Mouse (Mus musculus) cerebellum, postnatal 10 days (tissue): Measurements from ENCODE around the gene Yae1d1.
"Not testable (repeated sequence)": the region's sequence is repeated elsewhere in the genome, so short reads cannot be mapped to it uniquely, and the experiment has no call there.

Source experiments
- DNase-seq, 2 experiments: peaks; one replicate each; pipeline ENCODE4 v3.0.0; 2021; ENCODE audit warnings: mixed read lengths in 2 of 2

Gene Yae1d1

DNA sequence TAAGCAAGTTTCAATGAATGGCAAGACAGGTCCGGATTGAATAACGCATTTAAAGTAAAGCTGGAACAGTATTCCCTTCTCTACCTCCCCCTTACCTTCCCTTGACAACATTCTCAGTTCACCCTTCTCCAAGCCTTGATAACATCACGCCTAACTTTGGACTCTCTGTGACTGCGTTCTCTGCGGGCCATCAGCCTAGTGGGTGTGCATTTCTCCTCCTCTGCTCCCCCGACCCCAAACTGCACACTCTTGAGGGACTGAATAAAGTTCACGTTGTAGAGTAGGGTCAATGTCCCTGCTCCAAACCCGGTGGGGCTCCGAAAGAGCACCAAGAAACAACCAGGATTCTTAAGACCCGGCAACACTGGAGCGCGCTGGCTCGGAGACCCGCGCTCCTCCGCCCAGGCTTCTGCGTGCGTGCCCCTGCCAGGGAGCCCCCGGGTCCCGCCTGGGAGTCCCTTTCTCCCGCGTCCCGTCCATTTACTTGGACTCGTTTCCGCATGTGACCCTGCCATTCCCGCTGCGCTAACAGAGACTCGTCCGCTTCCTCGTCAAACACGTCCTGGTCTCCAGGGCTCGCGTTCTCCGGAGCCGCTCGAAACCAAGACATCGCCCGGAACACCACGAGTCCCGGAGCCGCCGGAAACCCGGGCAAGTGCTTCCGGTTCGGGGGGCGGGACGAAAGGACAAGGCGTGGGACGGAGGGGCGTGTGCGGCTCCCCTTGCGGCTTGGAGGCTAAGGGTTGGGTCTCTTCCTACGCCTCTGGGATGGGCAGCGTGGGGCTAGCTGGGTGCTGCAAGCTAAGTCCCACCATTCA is at the start of gene Yae1d1:
Gene Yae1d1, minus strand, starts transcription at position 653 of the 818 bp plus-strand sequence.
- peak; percentile 98 to 99 for DNase-seq

GRCm38 (mm10) chr13:18038814-18039213 is 45.7 kb upstream of the Yae1d1 start:
- DNase-seq, result no peak

- DNase-seq, result no peak
Measured at GRCm38 (mm10) chr13:18016604-18017003, 23.5 kb upstream of the Yae1d1 start.

GRCm38 (mm10) chr13:18013205-18013604 is 20.1 kb upstream of the Yae1d1 start:
- DNase-seq, result no peak

GRCm38 (mm10) chr13:18011055-18011454 is 17.9 kb upstream of the Yae1d1 start:
- no peak for DNase-seq

DNA sequence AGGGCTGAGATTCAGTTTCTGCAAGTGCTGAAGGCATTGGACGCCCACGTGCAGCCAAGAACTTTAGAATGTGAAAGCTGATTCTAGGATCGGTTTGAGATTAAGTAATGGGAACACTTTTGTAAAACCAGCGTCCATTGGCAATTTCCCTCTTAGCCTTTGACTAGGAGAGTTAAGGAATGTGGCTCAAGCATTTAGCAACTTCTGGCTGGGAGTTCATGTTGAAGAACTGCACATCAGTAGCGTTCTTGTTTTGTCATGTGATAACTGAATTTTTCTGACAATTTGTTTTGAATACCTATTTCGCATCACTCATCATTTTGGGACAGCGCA is 332 bp upstream of the Yae1d1 start:
- DNase-seq, result no peak

- no peak for DNase-seq
Measured at GRCm38 (mm10) chr13:17992009-17992408, 1.1 kb downstream of the Yae1d1 start.

GRCm38 (mm10) chr13:17983194-17983593 is 10.0 kb downstream of the Yae1d1 start:
- DNase-seq, result peak; percentile 61 to 62

GRCm38 (mm10) chr13:17982634-17983033 is 10.5 kb downstream of the Yae1d1 start:
- DNase-seq, result no peak

- no peak for DNase-seq
Measured at GRCm38 (mm10) chr13:17976854-17977739, 16.1 kb downstream of the Yae1d1 start.

- no peak for DNase-seq
Measured at GRCm38 (mm10) chr13:17975891-17976290, 17.3 kb downstream of the Yae1d1 start.

DNA sequence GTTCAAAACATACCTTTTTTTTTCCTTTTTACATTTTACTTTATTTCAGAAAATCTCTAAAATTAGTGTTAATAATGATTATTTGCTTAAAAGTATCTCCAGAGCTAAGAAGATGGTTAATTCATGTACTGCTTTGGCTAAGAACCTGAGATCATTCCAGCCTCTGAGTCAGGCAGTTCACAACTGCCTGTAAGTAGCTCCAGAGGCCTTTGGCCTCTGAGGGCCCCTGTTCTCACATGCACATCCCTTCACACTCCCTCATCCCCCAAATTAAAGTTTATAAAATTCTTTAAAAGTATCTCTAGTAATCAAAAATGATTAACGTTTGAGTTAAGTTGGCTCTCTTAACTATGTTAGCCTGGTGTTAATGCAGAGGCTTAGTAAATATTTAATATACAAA is 17.7 kb downstream of the Yae1d1 start:
- DNase-seq, result no peak

DNA sequence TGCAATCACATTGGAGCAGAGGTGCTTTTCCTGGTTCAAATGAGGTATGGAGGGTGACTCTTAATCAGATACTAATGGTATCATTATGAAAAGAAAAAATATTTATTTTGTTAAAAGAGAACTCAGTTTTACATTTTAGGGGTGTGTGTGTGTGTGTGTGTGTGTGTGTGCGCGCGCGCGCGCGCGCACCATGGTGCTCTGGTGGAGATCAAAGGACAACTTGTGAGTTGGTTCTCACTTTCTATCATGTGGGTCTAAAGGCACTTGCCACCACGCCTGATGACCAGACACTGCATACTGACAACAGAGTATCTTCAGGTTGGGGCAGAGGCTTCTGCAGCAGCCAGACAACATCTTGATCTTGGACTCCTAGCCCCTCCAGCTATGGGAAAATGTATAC is 18.4 kb downstream of the Yae1d1 start:
- DNase-seq, result no peak

- no peak for DNase-seq
Measured at GRCm38 (mm10) chr13:17960613-17961012, 32.5 kb downstream of the Yae1d1 start.

DNA sequence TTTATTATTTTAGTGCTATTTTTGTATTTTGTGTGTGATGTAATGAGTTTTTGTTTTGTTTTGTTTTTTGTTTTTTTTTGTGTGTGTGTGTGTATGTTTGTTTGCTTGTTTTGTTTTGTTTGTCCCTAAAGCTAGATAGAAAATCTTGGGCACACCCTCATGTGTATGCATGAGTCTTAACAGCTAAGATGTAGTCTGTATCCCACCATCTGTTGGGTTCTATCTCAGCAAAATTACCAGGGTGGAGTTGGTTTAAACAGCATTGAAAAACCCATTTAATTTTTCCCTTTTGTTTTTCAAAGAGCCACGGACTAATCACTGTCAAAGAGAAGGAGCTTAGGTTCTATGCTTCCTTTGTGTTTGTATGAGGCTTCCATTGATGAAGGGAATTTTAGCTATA is 38.9 kb downstream of the Yae1d1 start:
- DNase-seq, result no peak

- DNase-seq, result not testable (repeated sequence)
Measured at GRCm38 (mm10) chr13:17950581-17950980, 42.6 kb downstream of the Yae1d1 start.

DNA sequence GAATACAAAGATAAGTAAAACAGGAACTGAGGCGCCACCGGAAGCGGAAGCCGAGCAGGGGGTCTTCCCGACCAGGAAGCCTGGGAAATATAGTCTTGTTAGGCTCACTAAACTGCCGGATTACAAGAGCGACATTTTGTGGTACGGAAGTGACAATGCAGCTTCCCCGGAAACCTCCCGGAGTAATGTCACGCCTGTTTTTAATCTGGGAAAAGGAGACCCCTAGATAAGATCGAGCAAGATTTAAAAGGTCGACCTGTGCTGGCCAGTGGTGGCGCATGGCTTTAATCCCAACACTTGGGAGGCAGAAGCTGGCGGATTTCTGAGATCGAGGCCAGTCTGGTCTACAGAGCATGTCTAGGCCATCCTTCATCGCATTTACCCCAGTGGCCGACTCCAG is 43.6 kb downstream of the Yae1d1 start:
- DNase-seq, result no peak

GRCm38 (mm10) chr13:17944078-17944917 is 48.9 kb downstream of the Yae1d1 start, which contains the start of gene Rala:
Gene Rala (minus strand): TSS chr13:17944239.
- DNase-seq, result peak; percentile 98 to 99

DNA sequence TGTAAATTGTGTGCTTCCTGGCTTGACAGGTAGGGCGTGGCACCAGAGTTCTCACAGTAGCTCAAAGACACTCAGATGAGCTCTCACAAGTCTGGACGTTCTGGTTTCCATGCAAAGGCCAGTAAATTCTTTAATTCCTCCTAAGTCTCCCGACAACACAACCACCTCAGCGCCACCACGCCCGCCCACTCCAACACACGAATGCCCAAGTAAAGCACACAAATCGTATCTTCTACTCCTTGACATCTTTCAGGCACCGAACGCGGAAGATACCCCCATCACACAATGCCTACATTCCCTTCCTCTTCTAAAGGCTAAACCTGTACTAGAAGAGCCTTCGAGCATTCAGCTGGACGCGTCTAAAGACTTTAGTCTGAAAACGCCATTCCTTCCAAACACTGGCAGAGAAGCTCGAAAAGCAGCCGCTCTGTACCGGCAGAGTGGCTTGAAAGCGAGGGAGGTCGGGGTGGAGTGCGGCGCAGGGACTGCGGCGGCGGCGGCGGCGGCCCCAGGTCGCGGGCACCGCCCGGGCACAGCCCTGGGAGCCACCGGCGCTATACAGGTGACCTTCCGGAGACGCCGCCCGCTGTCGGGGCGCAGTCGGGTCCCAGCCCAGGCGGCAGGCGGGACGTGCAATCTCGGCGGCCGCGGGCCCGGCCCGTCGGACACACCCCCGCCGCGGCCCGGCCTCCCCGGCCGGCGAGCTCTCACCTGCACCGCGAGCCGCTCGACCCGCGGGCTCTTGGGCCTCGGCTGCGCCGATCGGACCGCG is 49.7 kb downstream of the Yae1d1 start:
- DNase-seq, result peak in 1 of 2 experiments; percentile 22

GRCm38 (mm10) chr13:17942338-17942737 is 50.8 kb downstream of the Yae1d1 start:
- no peak for DNase-seq
